In genomic region chr1:75812471-75812870, GRCm38 (mm10) we compare ENCODE assay signal across 20 mouse cellular contexts.
"Had no signal": no experiment of that assay in that cellular context is flagged by ENCODE, and none has a peak within 500 bp of the region (broad histone marks: within the 10 kb centered on the region; RNA-seq: fewer than 3 reads in every experiment).

No protein-coding gene starts in this region.

- H3K9me3 ChIP-seq: kidney, embryonic 15.5 days; limb, embryonic 10.5 days; limb, embryonic 13.5 days; liver, embryonic 12.5 days; liver, embryonic 15.5 days; lung, embryonic 15.5 days; midbrain, embryonic 10.5 days; midbrain, embryonic 13.5 days had no signal

- H3K4me2 ChIP-seq: kidney, embryonic 15.5 days; limb, embryonic 13.5 days; liver, embryonic 12.5 days; liver, embryonic 15.5 days; lung, embryonic 15.5 days; midbrain, embryonic 13.5 days had no signal

- ATAC-seq: liver, embryonic 12.5 days; midbrain, embryonic 13.5 days had no signal

- H3K9ac ChIP-seq: kidney, embryonic 15.5 days; limb, embryonic 13.5 days; liver, embryonic 12.5 days; liver, embryonic 15.5 days; lung, embryonic 15.5 days; midbrain, embryonic 13.5 days had no signal

- H3K4me3 ChIP-seq: kidney, embryonic 15.5 days; limb, embryonic 10.5 days; limb, embryonic 13.5 days; liver, embryonic 12.5 days; liver, embryonic 15.5 days; lung, embryonic 15.5 days; megakaryocyte, embryonic 14.5 days; midbrain, embryonic 10.5 days; midbrain, embryonic 13.5 days had no signal

- H3K4me1 ChIP-seq: kidney, embryonic 15.5 days; liver, embryonic 12.5 days; liver, embryonic 15.5 days; lung, embryonic 15.5 days; megakaryocyte, embryonic 14.5 days; midbrain, embryonic 10.5 days; midbrain, embryonic 13.5 days had no signal

- H3K36me3 ChIP-seq: kidney, embryonic 15.5 days; limb, embryonic 10.5 days; limb, embryonic 13.5 days; liver, embryonic 12.5 days; liver, embryonic 15.5 days; lung, embryonic 15.5 days; midbrain, embryonic 10.5 days; midbrain, embryonic 13.5 days had no signal

- H3K27ac ChIP-seq: kidney, embryonic 15.5 days; limb, embryonic 13.5 days; liver, embryonic 12.5 days; liver, embryonic 15.5 days; lung, embryonic 15.5 days; midbrain, embryonic 10.5 days; midbrain, embryonic 13.5 days; stomach, postnatal 0 days had no signal

- DNase-seq: kidney, adult 8-10 months; kidney, postnatal 10 days; kidney, postnatal 36 days; liver; lung, adult 18-20 months; lung, postnatal 10 days; lung, postnatal 36 days; thymus, adult 2 months; thymus, postnatal 14 days; thymus, postnatal 4 days had no signal

- H3K27me3 ChIP-seq: kidney, embryonic 15.5 days; limb, embryonic 13.5 days; liver, embryonic 12.5 days; liver, embryonic 15.5 days; lung, embryonic 15.5 days; megakaryocyte, embryonic 14.5 days; midbrain, embryonic 13.5 days had no signal
